Mouse (Mus musculus): ENCODE results near the gene Arl14ep.

Gene Arl14ep

GRCm38 (mm10) chr2:106942451-106942850 is 31.8 kb downstream of the Arl14ep start:
- DNase-seq: peak; percentile 36

GRCm38 (mm10) chr2:106935681-106936080 is 38.5 kb downstream of the Arl14ep start:
- DNase-seq: no peak

GRCm38 (mm10) chr2:106929906-106930305 is 44.3 kb downstream of the Arl14ep start:
- DNase-seq: no peak
